ENCODE assay signal across 13 mouse cellular contexts in genomic region chr6:97355141-97355540, GRCm38 (mm10).
DNase-seq lines count a peak whose midpoint lies in the region; ATAC-seq and TF ChIP-seq lines count a peak whose summit lies in the region.
"Had no signal": no experiment of that assay in that cellular context is flagged by ENCODE, and none has a peak within 500 bp of the region (broad histone marks: within the 10 kb centered on the region; RNA-seq: fewer than 3 reads in every experiment).

No protein-coding gene starts in this region.

- no peak for ATAC-seq in heart, embryonic 16.5 days (replicated peaks; ENCODE audit: extremely low read depth, insufficient read depth, low FRiP score)
- no peak for ATAC-seq in midbrain, embryonic 11.5 days (ENCODE audit: low FRiP score)
- ATAC-seq in midbrain, postnatal 0 days (ENCODE audit: low FRiP score) = no peak
- ATAC-seq in megakaryocyte, adult 5-6 weeks (ENCODE audit: poor library complexity, severe bottlenecking) = no peak

- H3K27me3 ChIP-seq in heart, embryonic 16.5 days (ENCODE audit: control insufficient read depth, insufficient read depth, low read length) = no peaks in the 10 kb centered on the region
- peaks cover 3% of the 10 kb centered on the region; the same call in 1 of the 2 replicates for H3K27me3 ChIP-seq in midbrain, embryonic 11.5 days (ENCODE audit: control insufficient read depth, insufficient read depth, low read length)
- H3K27me3 ChIP-seq in midbrain, postnatal 0 days (ENCODE audit: insufficient read depth, low read length) = no peaks in the 10 kb centered on the region; the same call in 1 of the 2 replicates
- H3K27me3 ChIP-seq: liver, embryonic 15.5 days had no signal

- H3K9me3 ChIP-seq in heart, embryonic 16.5 days (replicated peaks; ENCODE audit: control insufficient read depth, low read length) = no peaks in the 10 kb centered on the region
- H3K9me3 ChIP-seq in midbrain, embryonic 11.5 days (ENCODE audit: control insufficient read depth, low read length) = no peaks in the 10 kb centered on the region
- no peaks in the 10 kb centered on the region for H3K9me3 ChIP-seq in midbrain, postnatal 0 days (ENCODE audit: low read length)
- H3K9me3 ChIP-seq: liver, embryonic 15.5 days had no signal

- H3K4me2 ChIP-seq in heart, embryonic 16.5 days (ENCODE audit: low read depth, low read length) = no peak overlapping the region
- peak overlapping the region; percentile 18; the same call in 1 of the 2 replicates for H3K4me2 ChIP-seq in midbrain, embryonic 11.5 days
- H3K4me2 ChIP-seq in midbrain, postnatal 0 days (ENCODE audit: low read depth, low read length, poor library complexity, severe bottlenecking) = no peak overlapping the region
- H3K4me2 ChIP-seq: liver, embryonic 15.5 days had no signal

- 40% methylated on average over 8 of the region's 8 CpGs for WGBS in heart, embryonic 16.5 days
- WGBS in midbrain, embryonic 11.5 days = 4% methylated on average over 8 of the region's 8 CpGs
- 23% methylated on average over 8 of the region's 8 CpGs for WGBS in midbrain, postnatal 0 days

- intact Hi-C loops in left cerebral cortex, postnatal 36 days (cut with DNase I) = no loop called here

- H3K27ac ChIP-seq in heart, embryonic 16.5 days (ENCODE audit: low read length) = peak overlapping the region; percentile 25; the same call in 1 of the 2 replicates
- no peak overlapping the region for H3K27ac ChIP-seq in midbrain, embryonic 11.5 days (ENCODE audit: low read depth, low read length)
- H3K27ac ChIP-seq in midbrain, postnatal 0 days (ENCODE audit: low read depth, low read length) = no peak overlapping the region
- H3K27ac ChIP-seq: liver, embryonic 15.5 days had no signal

- H3K4me3 ChIP-seq in heart, embryonic 16.5 days (ENCODE audit: low read length) = no peak overlapping the region
- no peak overlapping the region for H3K4me3 ChIP-seq in midbrain, embryonic 11.5 days (ENCODE audit: low read depth, low read length)
- no peak overlapping the region for H3K4me3 ChIP-seq in midbrain, postnatal 0 days (ENCODE audit: low read depth, low read length)
- H3K4me3 ChIP-seq: liver, embryonic 15.5 days had no signal

- no peak overlapping the region for H3K9ac ChIP-seq in heart, embryonic 16.5 days (ENCODE audit: low read length)
- no peak overlapping the region for H3K9ac ChIP-seq in midbrain, embryonic 11.5 days (ENCODE audit: low read length)
- no peak overlapping the region for H3K9ac ChIP-seq in midbrain, postnatal 0 days (replicated peaks; ENCODE audit: low read length, poor library complexity, severe bottlenecking)
- H3K9ac ChIP-seq: liver, embryonic 15.5 days had no signal

- no peaks in the 10 kb centered on the region for H3K36me3 ChIP-seq in heart, embryonic 16.5 days (ENCODE audit: control insufficient read depth, insufficient read depth)
- no peaks in the 10 kb centered on the region for H3K36me3 ChIP-seq in midbrain, embryonic 11.5 days (ENCODE audit: control insufficient read depth, insufficient read depth, low read length)
- no peaks in the 10 kb centered on the region for H3K36me3 ChIP-seq in midbrain, postnatal 0 days (ENCODE audit: insufficient read depth, low read length)
- H3K36me3 ChIP-seq: liver, embryonic 15.5 days had no signal

- H3K4me1 ChIP-seq in heart, embryonic 16.5 days (ENCODE audit: control insufficient read depth, insufficient read depth, low read length) = peaks cover 24% of the 10 kb centered on the region
- peaks cover 41% of the 10 kb centered on the region for H3K4me1 ChIP-seq in midbrain, embryonic 11.5 days (ENCODE audit: control insufficient read depth, insufficient read depth, low read length)
- peaks cover 3% of the 10 kb centered on the region; the same call in 1 of the 2 replicates for H3K4me1 ChIP-seq in midbrain, postnatal 0 days (ENCODE audit: insufficient read depth, low read length)
- H3K4me1 ChIP-seq: liver, embryonic 15.5 days had no signal

- DNase-seq in embryo, embryonic 11 days = peak; percentile 39
- no peak for DNase-seq in embryo, embryonic 10 days (ENCODE audit: low spot score)
- no peak for DNase-seq in heart, adult 9 months (ENCODE audit: low spot score in 2 of 2)
- DNase-seq in midbrain, embryonic 11.5 days (ENCODE audit: low spot score, missing footprints) = peak; percentile 90
- no peak for DNase-seq in midbrain, postnatal 0 days (ENCODE audit: low spot score)
- no peak for DNase-seq in left cerebral cortex, postnatal 36 days (ENCODE audit: low spot score in 2 of 2)
- DNase-seq: adrenal gland, postnatal 36 days; cerebellum, adult 11-12 months; gastrocnemius, postnatal 36 days; right cerebral cortex, postnatal 4 days had no signal

- TF ChIP-seq CTCF in midbrain, postnatal 0 days (IDR thresholded peaks at IDR 0.05) = no peak

Comparison
In these comparisons a context has a peak if more than half of its experiments do, and no peak if none do; other contexts are left out.
1. DNase-seq: peak in embryo, embryonic 11 days (single experiment) and midbrain, embryonic 11.5 days (single experiment); none in embryo, embryonic 10 days (single experiment), heart, adult 9 months (0 of 2), midbrain, postnatal 0 days (single experiment) and left cerebral cortex, postnatal 36 days (0 of 2).